1 mouse cellular context compared by ENCODE assay signal in genomic region chr8:71752881-71753552, GRCm38 (mm10). TPM values are rescaled to one million over a fixed set of nuclear protein-coding genes. Genes with fewer than 3 reads are reported as not detected.
"Had no signal": no experiment of that assay in that cellular context is flagged by ENCODE, and none has a peak within 500 bp of the region (broad histone marks: within the 10 kb centered on the region; RNA-seq: fewer than 3 reads in every experiment).

No protein-coding gene starts in this region.

RNA-seq across cellular contexts. Expression of gene B3gnt3, which starts 51.4 kb away (rescaled TPM):
- total RNA-seq: monocyte, adult 5-6 weeks had no signal
